ENCODE assay signal across 13 mouse cellular contexts in the genomic region with DNA sequence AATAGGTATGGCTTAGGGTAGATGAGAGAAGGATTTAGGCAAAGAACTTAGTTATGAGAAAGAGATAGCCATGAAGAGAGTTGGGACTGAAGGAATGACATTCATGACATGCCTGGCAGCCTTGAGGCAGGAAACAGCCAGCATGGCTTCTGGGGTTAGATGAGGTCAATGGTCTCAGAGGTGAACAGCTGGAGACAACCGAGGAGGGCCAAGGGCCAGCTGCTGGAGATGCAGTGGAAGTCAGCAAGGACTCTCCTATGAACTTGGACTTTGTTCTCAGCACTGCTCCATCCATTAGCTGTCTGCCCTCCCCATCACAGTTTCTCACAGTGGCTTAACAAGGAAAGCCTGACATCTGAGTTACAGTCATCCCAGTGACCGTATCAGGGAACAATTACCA.
DNase-seq lines count a peak whose midpoint lies in the region; ATAC-seq and TF ChIP-seq lines count a peak whose summit lies in the region.
"Had no signal": no experiment of that assay in that cellular context is flagged by ENCODE, and none has a peak within 500 bp of the region (broad histone marks: within the 10 kb centered on the region; RNA-seq: fewer than 3 reads in every experiment).

No protein-coding gene starts in this region.

- no peaks in the 10 kb centered on the region for H3K36me3 ChIP-seq in heart, embryonic 13.5 days
- no peaks in the 10 kb centered on the region for H3K36me3 ChIP-seq in hindbrain, postnatal 0 days (ENCODE audit: insufficient read depth, low read length)

- peaks cover 5% of the 10 kb centered on the region; the same call in 1 of the 2 replicates for H3K27me3 ChIP-seq in heart, embryonic 13.5 days (replicated peaks)
- no peaks in the 10 kb centered on the region for H3K27me3 ChIP-seq in hindbrain, postnatal 0 days (ENCODE audit: insufficient read depth, low read length)

- DNase-seq in adrenal gland, postnatal 10 days: peak; percentile 32
- DNase-seq in adrenal gland, postnatal 25 days: no peak
- DNase-seq in gastrocnemius, adult 18-20 months (ENCODE audit: low spot score): peak; percentile 44
- DNase-seq in lung, adult 2 months: peak; percentile 8
- DNase-seq in hindbrain, postnatal 0 days (ENCODE audit: low spot score): no peak
- DNase-seq in cerebellum, adult 9-10 months: no peak
- DNase-seq in urinary bladder, postnatal 14 days (ENCODE audit: low spot score): no peak
- DNase-seq: cerebellum, postnatal 14 days; liver had no signal

- WGBS in heart, embryonic 13.5 days: 42% methylated on average over 2 of the region's 2 CpGs
- 53% methylated on average over 2 of the region's 2 CpGs for WGBS in lung, adult 2 months
- WGBS in hindbrain, postnatal 0 days: 43% methylated on average over 2 of the region's 2 CpGs

- ATAC-seq in heart, embryonic 13.5 days (ENCODE audit: extremely low read depth, insufficient number of reproducible peaks, low FRiP score, low TSS enrichment): no peak
- no peak for ATAC-seq in hindbrain, postnatal 0 days

- no peak for TF ChIP-seq POLR2A in lung, adult 2 months (IDR thresholded peaks at IDR 0.05; ENCODE audit: borderline replicate concordance, extremely low read depth, low read depth, low read length)

- no peak overlapping the region for H3K9ac ChIP-seq in heart, embryonic 13.5 days
- H3K9ac ChIP-seq in hindbrain, postnatal 0 days (replicated peaks; ENCODE audit: low read length): no peak overlapping the region

- no peaks in the 10 kb centered on the region for H3K9me3 ChIP-seq in heart, embryonic 13.5 days
- H3K9me3 ChIP-seq in hindbrain, postnatal 0 days (ENCODE audit: low read length): no peaks in the 10 kb centered on the region
- H3K9me3 ChIP-seq: megakaryocyte, embryonic 14.5 days had no signal

- TF ChIP-seq CTCF in lung, adult 2 months (IDR thresholded peaks at IDR 0.05; ENCODE audit: insufficient read depth, low read length): no peak
- no peak for TF ChIP-seq CTCF in hindbrain, postnatal 0 days (IDR thresholded peaks at IDR 0.05; ENCODE audit: low read depth)

- no peak overlapping the region for H3K4me2 ChIP-seq in heart, embryonic 13.5 days
- H3K4me2 ChIP-seq in hindbrain, postnatal 0 days (ENCODE audit: low read depth, low read length): no peak overlapping the region

- H3K4me3 ChIP-seq in heart, embryonic 13.5 days: no peak overlapping the region
- no peak overlapping the region for H3K4me3 ChIP-seq in lung, adult 2 months (replicated peaks; ENCODE audit: extremely low read depth, low read depth, low read length)
- no peak overlapping the region for H3K4me3 ChIP-seq in hindbrain, postnatal 0 days (ENCODE audit: low read length)
- H3K4me3 ChIP-seq: erythroblast, embryonic 14.5 days; megakaryocyte, embryonic 14.5 days; myocyte had no signal

- peaks cover 29% of the 10 kb centered on the region for H3K4me1 ChIP-seq in heart, embryonic 13.5 days
- H3K4me1 ChIP-seq in lung, adult 2 months (ENCODE audit: control insufficient read depth, insufficient read depth, low read length): no peaks in the 10 kb centered on the region
- H3K4me1 ChIP-seq in hindbrain, postnatal 0 days (ENCODE audit: insufficient read depth, low read length): no peaks in the 10 kb centered on the region

- peak overlapping the region; percentile 61; the same call in 1 of the 2 replicates for H3K27ac ChIP-seq in heart, embryonic 13.5 days (replicated peaks)
- H3K27ac ChIP-seq in hindbrain, postnatal 0 days: no peak overlapping the region

Comparison
In these comparisons a context has a peak if more than half of its experiments do, and no peak if none do; other contexts are left out.
1. DNase-seq: peak in adrenal gland, postnatal 10 days (single experiment), gastrocnemius, adult 18-20 months (single experiment) and lung, adult 2 months (single experiment); none in adrenal gland, postnatal 25 days (single experiment), hindbrain, postnatal 0 days (single experiment), cerebellum, adult 9-10 months (single experiment) and urinary bladder, postnatal 14 days (single experiment).